Mouse (Mus musculus) embryo, embryonic 10 days (tissue): ENCODE data around the gene Card11.
A peak's percentile ranks its signal among the peaks of the same experiment; 100 is the strongest.

Source experiments
- DNase-seq: peaks from one replicate; pipeline ENCODE4 v3.0.0-alpha.2; 2015; ENCODE audit warnings: low spot score

The Card11 gene

GRCm38 (mm10) chr5:140852435-140852996 lies 147.9 kb downstream of the Card11 start:
- DNase-seq: peak; percentile 5

- peak; percentile 73 for DNase-seq
Observed at GRCm38 (mm10) chr5:140847300-140847729, 153.1 kb downstream of the Card11 start.

- DNase-seq: no peak
Observed at GRCm38 (mm10) chr5:140841942-140842341, 158.4 kb downstream of the Card11 start.

- no peak for DNase-seq
Observed at GRCm38 (mm10) chr5:140831064-140831431, 169.3 kb downstream of the Card11 start.

- peak; percentile 99 for DNase-seq
Observed at GRCm38 (mm10) chr5:140830314-140831063, 169.9 kb downstream of the Card11 start, which contains the start of gene Gna12. TSS of gene Gna12 (minus strand) at chr5:140830431.

- peak; percentile 50 for DNase-seq
Observed at GRCm38 (mm10) chr5:140829911-140830294, 170.5 kb downstream of the Card11 start.

- DNase-seq: peak; percentile 27
Observed at GRCm38 (mm10) chr5:140829081-140829910, 171.1 kb downstream of the Card11 start.

- no peak for DNase-seq
Observed at GRCm38 (mm10) chr5:140828363-140828762, 172.0 kb downstream of the Card11 start.

GRCm38 (mm10) chr5:140827896-140828295 lies 172.5 kb downstream of the Card11 start:
- no peak for DNase-seq

GRCm38 (mm10) chr5:140827413-140827812 lies 173.0 kb downstream of the Card11 start:
- DNase-seq: no peak

GRCm38 (mm10) chr5:140826796-140827195 lies 173.6 kb downstream of the Card11 start:
- no peak for DNase-seq

GRCm38 (mm10) chr5:140826118-140826517 lies 174.3 kb downstream of the Card11 start:
- no peak for DNase-seq

- no peak for DNase-seq
Observed at GRCm38 (mm10) chr5:140824126-140824525, 176.3 kb downstream of the Card11 start.

- no peak for DNase-seq
Observed at GRCm38 (mm10) chr5:140823386-140823785, 177.0 kb downstream of the Card11 start.
